Mouse (Mus musculus) CH12.LX (cell line): ENCODE measurements at regions not wholly inside any gene's neighbourhood (a gene's known extent, or its start where the extent isn't known, plus 50 kb on each side); places are given as distances from the start of the nearest gene placed in this dataset.

Experiments used
- DNase-seq: peaks from one replicate; pipeline ENCODE4 v3.0.0-alpha.2; 2013; ENCODE audit errors: extremely low read depth
- H3K27ac ChIP-seq: 2 replicates; pipeline ENCODE4 v1.5.1; 2012; ENCODE audit warnings: low read depth, mild to moderate bottlenecking, control low read depth, moderate library complexity; ENCODE audit not compliant: insufficient read depth
- H3K27me3 ChIP-seq: replicated peaks from 2 replicates; pipeline ENCODE3; 2012; ENCODE audit warnings: inconsistent platforms
- H3K36me3 ChIP-seq, 2 experiments: replicated peaks in 1 of 2; 2 replicates each; pipeline versions ENCODE3 to v1.6.1; 2012; ENCODE audit warnings: inconsistent platforms in 1 of 2, low read length in 1 of 2, mild to moderate bottlenecking in 1 of 2, mixed read lengths in 1 of 2, moderate library complexity in 1 of 2; ENCODE audit not compliant: control insufficient read depth in 1 of 2, insufficient read depth in 1 of 2
- H3K4me1 ChIP-seq, 2 experiments: 2 replicates each; pipeline ENCODE4 v1.6.1; 2012; ENCODE audit warnings: inconsistent platforms in 1 of 2, moderate library complexity in 1 of 2; ENCODE audit not compliant: insufficient read depth in 2 of 2, control insufficient read depth in 1 of 2
- H3K4me2 ChIP-seq: 2 replicates; pipeline ENCODE4 v1.6.1; 2012; ENCODE audit warnings: low read depth, mild to moderate bottlenecking, control low read depth; ENCODE audit not compliant: poor library complexity, insufficient read depth, severe bottlenecking
- H3K4me3 ChIP-seq, 3 experiments: fragments of 150-350 bp in 1 of 3; sonication (generic) in 1 of 3; replicated peaks in 1 of 3; 2 replicates each; pipeline versions ENCODE3 to v1.5.1; 2011 to 2012; ENCODE audit warnings: low read depth in 2 of 3, low read length in 2 of 3, mild to moderate bottlenecking in 2 of 3, moderate library complexity in 2 of 3, control low read depth in 1 of 3, improper control_type of control experiment in 1 of 3, inconsistent platforms in 1 of 3, mixed read lengths in 1 of 3; ENCODE audit not compliant: poor library complexity in 1 of 3
- H3K79me2 ChIP-seq: replicated peaks from 2 replicates; pipeline ENCODE4 v1.6.1; 2012; ENCODE audit warnings: mild to moderate bottlenecking, moderate library complexity; ENCODE audit not compliant: control insufficient read depth, poor library complexity, insufficient read depth, severe bottlenecking; ENCODE audit errors: extremely low read depth
- H3K9ac ChIP-seq: 2 replicates; pipeline ENCODE4 v1.6.1; 2012; ENCODE audit warnings: low read depth, mild to moderate bottlenecking, control low read depth, moderate library complexity; ENCODE audit not compliant: insufficient read depth
- H3K9me3 ChIP-seq: replicated peaks from 2 replicates; pipeline ENCODE3; 2012; ENCODE audit warnings: low read length, inconsistent platforms, mixed read lengths
- CHD1 ChIP-seq: IDR thresholded peaks from 2 replicates; pipeline ENCODE4 v1.6.1; 2012; ENCODE audit warnings: low read depth, low read length, improper control_type of control experiment, inconsistent platforms
- CTCF ChIP-seq, 2 experiments: IDR thresholded peaks in 1 of 2; conservative IDR thresholded peaks in 1 of 2; 2 replicates each; pipeline ENCODE4 v1.5.1; 2011 to 2012; ENCODE audit warnings: low read depth in 2 of 2, low read length in 2 of 2, improper control_type of control experiment in 1 of 2, inconsistent platforms in 1 of 2, mild to moderate bottlenecking in 1 of 2, moderate library complexity in 1 of 2
- ELF1 ChIP-seq: IDR thresholded peaks from 2 replicates; pipeline ENCODE4 v1.6.1; 2014; ENCODE audit warnings: low read depth, mild to moderate bottlenecking, inconsistent platforms, low read length, improper control_type of control experiment
- EP300 ChIP-seq: IDR thresholded peaks from 2 replicates; pipeline ENCODE4 v1.6.1; 2011; ENCODE audit warnings: low read length, improper control_type of control experiment
- ETS1 ChIP-seq: conservative IDR thresholded peaks from 2 replicates; pipeline ENCODE4 v1.6.1; 2012; ENCODE audit warnings: low read depth, mild to moderate bottlenecking, inconsistent platforms, low read length, improper control_type of control experiment, moderate library complexity
- GABPA ChIP-seq: IDR thresholded peaks from 2 replicates; pipeline ENCODE4 v1.6.1; 2012; ENCODE audit warnings: low read depth, low read length, improper control_type of control experiment, inconsistent platforms; ENCODE audit not compliant: insufficient replicate concordance
- HCFC1 ChIP-seq: IDR thresholded peaks from 2 replicates; pipeline ENCODE4 v1.6.1; 2012; ENCODE audit warnings: low read depth, mild to moderate bottlenecking, inconsistent platforms, low read length, improper control_type of control experiment
- MAFK ChIP-seq: IDR thresholded peaks from 2 replicates; pipeline ENCODE4 v1.6.1; 2011; ENCODE audit warnings: low read length, improper control_type of control experiment; ENCODE audit not compliant: insufficient replicate concordance
- MAX ChIP-seq: IDR thresholded peaks from 2 replicates; pipeline ENCODE4 v1.6.1; 2011; ENCODE audit warnings: low read length, improper control_type of control experiment
- MAZ ChIP-seq: IDR thresholded peaks from 2 replicates; pipeline ENCODE4 v1.6.1; 2012; ENCODE audit warnings: low read depth, mild to moderate bottlenecking, inconsistent platforms, low read length, improper control_type of control experiment, moderate library complexity
- MXI1 ChIP-seq: IDR thresholded peaks from 2 replicates; pipeline ENCODE4 v1.6.1; 2011; ENCODE audit warnings: mild to moderate bottlenecking, low read depth, low read length, improper control_type of control experiment
- NELFE ChIP-seq: IDR thresholded peaks from 2 replicates; pipeline ENCODE4 v1.6.1; 2011; ENCODE audit warnings: low read depth, low read length, improper control_type of control experiment
- NRF1 ChIP-seq: IDR thresholded peaks from 2 replicates; pipeline ENCODE4 v1.6.1; 2014; ENCODE audit warnings: low read depth, mild to moderate bottlenecking, inconsistent platforms, low read length, improper control_type of control experiment, moderate library complexity
- POLR2A ChIP-seq: IDR thresholded peaks from 2 replicates; pipeline ENCODE4 v1.6.1; 2011; ENCODE audit warnings: low read depth, mild to moderate bottlenecking, improper control_type of control experiment, low read length
- RAD21 ChIP-seq: IDR thresholded peaks from 2 replicates; pipeline ENCODE4 v1.6.1; 2011; ENCODE audit warnings: low read depth, mild to moderate bottlenecking, low read length, improper control_type of control experiment, moderate library complexity
- SIN3A ChIP-seq: IDR thresholded peaks from 2 replicates; pipeline ENCODE4 v1.6.1; 2012; ENCODE audit warnings: low read length, improper control_type of control experiment, inconsistent platforms
- SMC3 ChIP-seq: IDR thresholded peaks from 2 replicates; pipeline ENCODE4 v1.6.1; 2011; ENCODE audit warnings: low read depth, low read length, improper control_type of control experiment
- UBTF ChIP-seq: IDR thresholded peaks from 2 replicates; pipeline ENCODE4 v1.6.1; 2012; ENCODE audit warnings: low read depth, mild to moderate bottlenecking, inconsistent platforms, low read length, improper control_type of control experiment, moderate library complexity
- USF1 ChIP-seq: IDR thresholded peaks from 2 replicates; pipeline ENCODE4 v1.6.1; 2014; ENCODE audit warnings: low read depth, mild to moderate bottlenecking, inconsistent platforms, low read length, improper control_type of control experiment
- ZC3H11A ChIP-seq: IDR thresholded peaks from 2 replicates; pipeline ENCODE4 v1.6.1; 2012; ENCODE audit warnings: low read depth, mild to moderate bottlenecking, inconsistent platforms, low read length, improper control_type of control experiment
- dilution Hi-C: fragments of 300-500 bp; cut with MboI; formaldehyde crosslinking; loops from 2 replicates; pipeline ENCODE4 v1.14.3; 2020; ENCODE audit warnings: low sequenced_read_pairs; ENCODE audit not compliant: extremely low pct_unique_long_range_greater_than_20kb, extremely low pct_ligation_motif_present
- in situ Hi-C: fragments of 300-500 bp; cut with MboI; formaldehyde crosslinking; loops from 3 replicates; pipeline ENCODE4 v1.14.3; 2019; ENCODE audit warnings: low sequenced_read_pairs, low pct_ligation_motif_present, low pct_unique_long_range_greater_than_20kb, mixed read lengths

GRCm38 (mm10) chr3:143373501-143373900, 491.7 kb upstream of the Pkn2 start:
- TF ChIP-seq UBTF (no peak), NRF1 (no peak), POLR2A (no peak), CTCF (conservative IDR thresholded peaks at IDR 0.05 in 1 of 2, IDR thresholded peaks at IDR 0.05 in 1 of 2; ENCODE audit: low read depth in 2 of 2, low read length in 2 of 2) (no peak), NELFE (no peak), ETS1 (no peak)
- Histone ChIP-seq H3K27ac (no peak overlapping the region), H3K36me3 (no peaks in the 10 kb centered on the region), H3K27me3 (no peaks in the 10 kb centered on the region), H3K79me2 (no peaks in the 10 kb centered on the region), H3K4me2 (no peak overlapping the region), H3K9ac (no peak overlapping the region), H3K4me3 (no peak overlapping the region), H3K9me3 (no peaks in the 10 kb centered on the region), H3K4me1 (no peaks in the 10 kb centered on the region)
- in situ Hi-C loops (no loop called here), dilution Hi-C loops (no loop called here)
- DNase-seq = no peak

- H3K4me3 ChIP-seq = no peak overlapping the region
- no peaks in the 10 kb centered on the region for H3K9me3 ChIP-seq
- H3K27ac ChIP-seq = no peak overlapping the region
- no peaks in the 10 kb centered on the region for H3K4me1 ChIP-seq
- no peak overlapping the region for H3K9ac ChIP-seq
- H3K79me2 ChIP-seq = no peaks in the 10 kb centered on the region
- H3K36me3 ChIP-seq = no peaks in the 10 kb centered on the region
- in situ Hi-C loops (no loop called here), dilution Hi-C loops (no loop called here)
- TF ChIP-seq ELF1 (no peak), CHD1 (no peak), SIN3A (no peak), ZC3H11A (no peak), MXI1 (no peak), EP300 (no peak), HCFC1 (no peak), MAZ (no peak), MAFK (no peak), RAD21 (peak; percentile 48), CTCF (conservative IDR thresholded peaks at IDR 0.05 in 1 of 2, IDR thresholded peaks at IDR 0.05 in 1 of 2; ENCODE audit: low read depth in 2 of 2, low read length in 2 of 2) (peak in 1 of 2 experiments; percentile 52; a peak in 2 of 4 replicates), GABPA (no peak), MAX (no peak), SMC3 (peak; percentile 13; the same call in 1 of the 2 replicates), USF1 (no peak)
- no peaks in the 10 kb centered on the region for H3K27me3 ChIP-seq
- H3K4me2 ChIP-seq = no peak overlapping the region
- DNase-seq = peak; percentile 15
Observed at GRCm38 (mm10) chr3:143369002-143369401, 487.2 kb upstream of the Pkn2 start.
